Mouse (Mus musculus): ENCODE data around the gene Tmprss5. TPM values are rescaled to one million over a fixed set of nuclear protein-coding genes. Genes with fewer than 3 reads are reported as not detected.

The Tmprss5 gene
- polyA plus RNA-seq (2015; fragmentation: Nextera tagmentation; extraction: Ambion mirVana), result 1.4 and 1.5 TPM in 2 replicates

- no peak within 1 kb of the TSS for H3K4me3 ChIP-seq (ENCODE audit: low read length)
- no peak within 1 kb of the TSS for H3K9ac ChIP-seq (ENCODE audit: low read depth, low read length)
- WGBS, result 42% methylated on average over 5 of the region's 5 CpGs
- H3K27ac ChIP-seq (ENCODE audit: low read depth, low read length), result no peak within 1 kb of the TSS
- H3K4me2 ChIP-seq (ENCODE audit: low read length), result no peak within 1 kb of the TSS
- H3K4me1 ChIP-seq (ENCODE audit: control insufficient read depth, insufficient read depth, low read depth, low read length), result no peaks in the 10 kb centered on the region
- H3K27me3 ChIP-seq (replicated peaks; ENCODE audit: control insufficient read depth, insufficient read depth, low read length), result no peaks in the 10 kb centered on the region
- peaks cover 14% of the 10 kb centered on the region for H3K36me3 ChIP-seq (ENCODE audit: control insufficient read depth, insufficient read depth, low read length)
- H3K9me3 ChIP-seq (ENCODE audit: control insufficient read depth, low read length), result no peaks in the 10 kb centered on the region
- ATAC-seq, result no peak
These were observed at the start of gene Tmprss5 for GRCm38 (mm10) chr9:49081107-49081506. Gene Tmprss5, plus strand, starts transcription at chr9:49081260.

- WGBS, result 96% methylated on average over 4 of the region's 4 CpGs
- Histone ChIP-seq H3K4me1 (ENCODE audit: control insufficient read depth, insufficient read depth, low read depth, low read length) (no peaks in the 10 kb centered on the region), H3K4me2 (ENCODE audit: low read length) (no peak overlapping the region), H3K27ac (ENCODE audit: low read depth, low read length) (no peak overlapping the region), H3K27me3 (replicated peaks; ENCODE audit: control insufficient read depth, insufficient read depth, low read length) (no peaks in the 10 kb centered on the region), H3K36me3 (ENCODE audit: control insufficient read depth, insufficient read depth, low read length) (peaks cover 21% of the 10 kb centered on the region), H3K4me3 (ENCODE audit: low read length) (no peak overlapping the region), H3K9ac (ENCODE audit: low read depth, low read length) (no peak overlapping the region), H3K9me3 (ENCODE audit: control insufficient read depth, low read length) (no peaks in the 10 kb centered on the region)
- ATAC-seq, result no peak
These were observed 46.3 kb upstream of the Tmprss5 start for GRCm38 (mm10) chr9:49034764-49035163.

- H3K27ac ChIP-seq (ENCODE audit: low read depth, low read length), result no peak overlapping the region
- 80% methylated on average over 5 of the region's 5 CpGs for WGBS
- H3K36me3 ChIP-seq (ENCODE audit: control insufficient read depth, insufficient read depth, low read length), result no peaks in the 10 kb centered on the region
- no peaks in the 10 kb centered on the region for H3K9me3 ChIP-seq (ENCODE audit: control insufficient read depth, low read length)
- H3K4me2 ChIP-seq (ENCODE audit: low read length), result no peak overlapping the region
- no peak overlapping the region for H3K9ac ChIP-seq (ENCODE audit: low read depth, low read length)
- H3K4me3 ChIP-seq (ENCODE audit: low read length), result no peak overlapping the region
- ATAC-seq, result no peak
- H3K4me1 ChIP-seq (ENCODE audit: control insufficient read depth, insufficient read depth, low read depth, low read length), result peaks cover 4% of the 10 kb centered on the region; the same call in 1 of the 2 replicates
- H3K27me3 ChIP-seq (replicated peaks; ENCODE audit: control insufficient read depth, insufficient read depth, low read length), result no peaks in the 10 kb centered on the region
These were observed 30.2 kb upstream of the Tmprss5 start for GRCm38 (mm10) chr9:49050901-49051300.

- Histone ChIP-seq H3K36me3 (ENCODE audit: control insufficient read depth, insufficient read depth, low read length) (no peaks in the 10 kb centered on the region), H3K4me2 (ENCODE audit: low read length) (no peak overlapping the region), H3K27me3 (replicated peaks; ENCODE audit: control insufficient read depth, insufficient read depth, low read length) (no peaks in the 10 kb centered on the region), H3K9me3 (ENCODE audit: control insufficient read depth, low read length) (no peaks in the 10 kb centered on the region), H3K4me3 (ENCODE audit: low read length) (no peak overlapping the region), H3K27ac (ENCODE audit: low read depth, low read length) (no peak overlapping the region), H3K9ac (ENCODE audit: low read depth, low read length) (no peak overlapping the region), H3K4me1 (ENCODE audit: control insufficient read depth, insufficient read depth, low read depth, low read length) (peaks cover 7% of the 10 kb centered on the region)
- whole genome bisulfite sequencing, result 12% methylated on average over 5 of the region's 5 CpGs
- ATAC-seq, result no peak
These were observed 29.7 kb upstream of the Tmprss5 start for GRCm38 (mm10) chr9:49051349-49051748.

- ATAC-seq, result no peak
- Histone ChIP-seq H3K4me1 (ENCODE audit: control insufficient read depth, insufficient read depth, low read depth, low read length) (peaks cover 12% of the 10 kb centered on the region), H3K27ac (ENCODE audit: low read depth, low read length) (no peak overlapping the region), H3K9me3 (ENCODE audit: control insufficient read depth, low read length) (no peaks in the 10 kb centered on the region), H3K4me2 (ENCODE audit: low read length) (no peak overlapping the region), H3K4me3 (ENCODE audit: low read length) (no peak overlapping the region), H3K27me3 (replicated peaks; ENCODE audit: control insufficient read depth, insufficient read depth, low read length) (no peaks in the 10 kb centered on the region), H3K9ac (ENCODE audit: low read depth, low read length) (no peak overlapping the region), H3K36me3 (ENCODE audit: control insufficient read depth, insufficient read depth, low read length) (0 out of 2 replicates have a peak, but pooled peaks cover 2% of the 10 kb centered on the region)
- WGBS, result 91% methylated on average over 3 of the region's 3 CpGs
These were observed 27.0 kb upstream of the Tmprss5 start for GRCm38 (mm10) chr9:49054028-49054427.

GRCm38 (mm10) chr9:49055333-49056205, 25.5 kb upstream of the Tmprss5 start, which contains the start of gene Zw10:
Gene Zw10, plus strand, starts transcription at chr9:49055613.
- Histone ChIP-seq H3K9ac (ENCODE audit: low read depth, low read length) (peak within 1 kb of the TSS; percentile 91), H3K27ac (ENCODE audit: low read depth, low read length) (peak within 1 kb of the TSS; percentile 78), H3K4me3 (ENCODE audit: low read length) (peak within 1 kb of the TSS; percentile 93), H3K27me3 (replicated peaks; ENCODE audit: control insufficient read depth, insufficient read depth, low read length) (no peaks in the 10 kb centered on the region), H3K9me3 (ENCODE audit: control insufficient read depth, low read length) (no peaks in the 10 kb centered on the region), H3K4me2 (ENCODE audit: low read length) (peak within 1 kb of the TSS; percentile 50), H3K4me1 (ENCODE audit: control insufficient read depth, insufficient read depth, low read depth, low read length) (peaks cover 12% of the 10 kb centered on the region), H3K36me3 (ENCODE audit: control insufficient read depth, insufficient read depth, low read length) (0 out of 2 replicates have a peak, but pooled peaks cover 2% of the 10 kb centered on the region)
- ATAC-seq, result peak; percentile 99
- WGBS, result under 1% methylated on average over 53 of the region's 53 CpGs

- no peak for ATAC-seq
- Histone ChIP-seq H3K27ac (ENCODE audit: low read depth, low read length) (no peak overlapping the region), H3K4me2 (ENCODE audit: low read length) (no peak overlapping the region), H3K9me3 (ENCODE audit: control insufficient read depth, low read length) (no peaks in the 10 kb centered on the region), H3K36me3 (ENCODE audit: control insufficient read depth, insufficient read depth, low read length) (peaks cover 22% of the 10 kb centered on the region), H3K4me1 (ENCODE audit: control insufficient read depth, insufficient read depth, low read depth, low read length) (no peaks in the 10 kb centered on the region), H3K9ac (ENCODE audit: low read depth, low read length) (no peak overlapping the region), H3K27me3 (replicated peaks; ENCODE audit: control insufficient read depth, insufficient read depth, low read length) (no peaks in the 10 kb centered on the region), H3K4me3 (ENCODE audit: low read length) (no peak overlapping the region)
- WGBS, result 83% methylated on average over 3 of the region's 3 CpGs
These were observed 4.2 kb upstream of the Tmprss5 start for GRCm38 (mm10) chr9:49076847-49077246.

- Histone ChIP-seq H3K27me3 (replicated peaks; ENCODE audit: control insufficient read depth, insufficient read depth, low read length) (no peaks in the 10 kb centered on the region), H3K4me2 (ENCODE audit: low read length) (no peak overlapping the region), H3K9ac (ENCODE audit: low read depth, low read length) (no peak overlapping the region), H3K4me3 (ENCODE audit: low read length) (no peak overlapping the region), H3K4me1 (ENCODE audit: control insufficient read depth, insufficient read depth, low read depth, low read length) (no peaks in the 10 kb centered on the region), H3K9me3 (ENCODE audit: control insufficient read depth, low read length) (no peaks in the 10 kb centered on the region), H3K27ac (ENCODE audit: low read depth, low read length) (no peak overlapping the region), H3K36me3 (ENCODE audit: control insufficient read depth, insufficient read depth, low read length) (peaks cover 14% of the 10 kb centered on the region)
- WGBS, result 3% methylated on average over 4 of the region's 4 CpGs
- 0 out of 2 replicates have a peak, but pooled peaks have one; percentile 45 for ATAC-seq
These were observed 501 bp downstream of the Tmprss5 start for GRCm38 (mm10) chr9:49081561-49081960.

GRCm38 (mm10) chr9:49087317-49087716, 6.3 kb downstream of the Tmprss5 start:
- Histone ChIP-seq H3K27me3 (replicated peaks; ENCODE audit: control insufficient read depth, insufficient read depth, low read length) (no peaks in the 10 kb centered on the region), H3K4me1 (ENCODE audit: control insufficient read depth, insufficient read depth, low read depth, low read length) (no peaks in the 10 kb centered on the region), H3K36me3 (ENCODE audit: control insufficient read depth, insufficient read depth, low read length) (no peaks in the 10 kb centered on the region), H3K4me2 (ENCODE audit: low read length) (no peak overlapping the region), H3K9ac (ENCODE audit: low read depth, low read length) (no peak overlapping the region), H3K4me3 (ENCODE audit: low read length) (no peak overlapping the region), H3K27ac (ENCODE audit: low read depth, low read length) (no peak overlapping the region), H3K9me3 (ENCODE audit: control insufficient read depth, low read length) (no peaks in the 10 kb centered on the region)
- WGBS, result 20% methylated on average over 11 of the region's 11 CpGs
- no peak for ATAC-seq
